Mouse (Mus musculus) embryonic facial prominence, embryonic 15.5 days (tissue): ENCODE data around the gene Gngt1. TPM values are rescaled to one million over a fixed set of nuclear protein-coding genes. Genes with fewer than 3 reads are reported as not detected.

ENCODE experiments used
- ATAC-seq: fragments of 200-750 bp; cut with Nextera tagmentation; 2 replicates; pipeline ENCODE4 v1.8.0; 2017; ENCODE audit warnings: low read depth, moderate TSS enrichment; ENCODE audit not compliant: insufficient number of reproducible peaks, low FRiP score, low TSS enrichment
- H3K27ac ChIP-seq: fragments of 300-500 bp; sonication (generic); replicated peaks from 2 replicates; pipeline ENCODE4 v1.5.1; 2015; ENCODE audit warnings: mild to moderate bottlenecking, inconsistent platforms
- H3K27me3 ChIP-seq: fragments of 300-500 bp; sonication (generic); 2 replicates; pipeline ENCODE4 v1.6.1; 2015; ENCODE audit warnings: inconsistent platforms
- H3K36me3 ChIP-seq: fragments of 300-500 bp; sonication (generic); 2 replicates; pipeline ENCODE4 v1.6.1; 2015; ENCODE audit warnings: mild to moderate bottlenecking, inconsistent platforms
- H3K4me1 ChIP-seq: fragments of 300-500 bp; sonication (generic); 2 replicates; pipeline ENCODE4 v1.6.1; 2015; ENCODE audit warnings: inconsistent platforms
- H3K4me2 ChIP-seq: fragments of 300-500 bp; sonication (generic); replicated peaks from 2 replicates; pipeline ENCODE4 v1.6.1; 2015; ENCODE audit warnings: mild to moderate bottlenecking, inconsistent platforms
- H3K4me3 ChIP-seq: fragments of 300-500 bp; sonication (generic); replicated peaks from 2 replicates; pipeline ENCODE4 v1.5.1; 2015; ENCODE audit warnings: mild to moderate bottlenecking, inconsistent platforms
- H3K9ac ChIP-seq: fragments of 300-500 bp; sonication (generic); 2 replicates; pipeline ENCODE4 v1.6.1; 2015; ENCODE audit warnings: inconsistent platforms
- H3K9me3 ChIP-seq: fragments of 300-500 bp; sonication (generic); replicated peaks from 2 replicates; pipeline ENCODE4 v1.6.1; 2016; ENCODE audit warnings: inconsistent platforms
- WGBS: fragments of 180-500 bp; shearing (Covaris S2); methylation state at CpG from one replicate; pipeline ENCODE4 v1.1.7; 2015; 5-methylcytosine and 5-hydroxymethylcytosine counted together
- polyA plus RNA-seq: library from polyadenylated mRNA; unstranded; fragments of >200 nt; fragmentation: Nextera tagmentation; extraction: Ambion mirVana; gene quantifications from 2 replicates; pipeline ENCODE4 v1.2.1, GENCODE M21; 2015

Gene Gngt1
- 0.32 and 0.56 TPM in 2 replicates for polyA plus RNA-seq

GRCm38 (mm10) chr6:3993492-3993891, at the start of gene Gngt1:
Gene Gngt1, plus strand, starts transcription at chr6:3993792.
- Histone ChIP-seq H3K36me3 (no peaks in the 10 kb centered on the region), H3K4me2 (no peak within 1 kb of the TSS), H3K4me1 (no peaks in the 10 kb centered on the region), H3K27me3 (no peaks in the 10 kb centered on the region), H3K4me3 (no peak within 1 kb of the TSS), H3K9me3 (no peaks in the 10 kb centered on the region), H3K9ac (no peak within 1 kb of the TSS), H3K27ac (no peak within 1 kb of the TSS)
- ATAC-seq: no peak
- 77% methylated on average over 6 of the region's 6 CpGs for WGBS

DNA sequence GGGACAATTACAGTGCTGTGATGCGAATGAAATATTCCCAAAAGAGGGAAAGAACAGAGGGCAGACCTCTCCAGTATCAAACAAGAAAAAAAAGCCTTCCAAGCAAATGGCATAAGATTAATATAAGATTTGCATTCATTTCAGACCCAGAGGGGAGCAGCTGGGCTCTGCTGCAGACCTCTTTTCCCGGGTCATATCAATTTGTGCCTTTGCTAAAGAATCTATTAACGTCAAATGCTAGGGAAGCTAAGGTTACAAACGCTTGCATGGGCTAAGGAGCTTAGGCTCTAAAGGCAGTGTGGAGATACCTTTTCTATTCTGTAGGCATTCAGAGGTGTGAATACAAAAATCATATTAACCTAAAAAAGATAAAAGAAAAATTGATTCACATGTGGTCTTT, 38.6 kb upstream of the Gngt1 start:
- Histone ChIP-seq H3K27me3 (no peaks in the 10 kb centered on the region), H3K4me3 (no peak overlapping the region), H3K36me3 (no peaks in the 10 kb centered on the region), H3K27ac (no peak overlapping the region), H3K4me2 (no peak overlapping the region), H3K9ac (no peak overlapping the region), H3K9me3 (no peaks in the 10 kb centered on the region), H3K4me1 (no peaks in the 10 kb centered on the region)
- 45% methylated on average over 4 of the region's 4 CpGs for WGBS
- ATAC-seq: no peak

DNA sequence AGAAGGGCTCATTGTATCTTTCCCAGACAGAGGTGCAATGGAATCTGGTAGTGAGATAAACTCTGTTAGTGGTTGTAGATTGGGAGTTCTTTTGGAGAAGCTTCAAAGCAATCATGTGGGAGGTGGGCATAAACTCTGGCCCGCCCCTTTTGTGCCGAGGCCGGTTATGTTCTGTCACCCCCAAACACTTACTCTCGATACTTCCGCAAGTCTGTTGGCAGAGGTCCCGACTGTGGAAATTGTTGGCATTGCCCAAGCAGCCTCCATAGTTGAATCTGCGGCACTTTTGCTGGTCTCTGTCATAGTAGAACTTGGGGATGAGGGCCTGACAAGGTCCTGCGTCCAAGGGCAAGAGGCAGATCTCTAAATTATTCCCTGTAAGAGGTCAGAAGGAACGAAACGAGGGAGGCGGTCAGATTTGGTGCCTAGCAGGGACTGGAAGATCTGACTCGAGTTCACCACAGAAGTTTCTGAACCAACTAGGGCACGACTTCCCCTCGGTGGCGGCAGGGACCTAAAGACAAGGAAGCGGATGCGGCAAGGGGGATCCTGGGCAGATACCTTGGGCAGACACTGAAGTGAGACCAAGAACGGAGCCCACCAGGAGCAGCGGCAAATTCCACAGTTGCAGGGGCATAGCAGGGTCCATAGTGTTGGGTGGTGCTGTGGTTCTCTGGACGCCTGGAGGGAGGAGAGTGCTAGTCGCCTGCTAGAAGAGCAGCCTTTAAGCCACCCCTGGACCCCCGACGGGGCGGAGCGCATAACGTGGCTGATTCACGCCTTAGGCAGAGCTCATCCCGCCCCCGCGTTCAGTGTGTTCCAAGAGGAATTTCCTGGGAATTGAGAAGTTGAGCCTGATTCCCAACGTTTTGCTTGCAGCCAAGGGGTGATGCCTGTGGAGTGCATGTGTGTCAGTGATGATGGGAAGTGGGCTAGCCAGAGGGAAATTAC, 25.6 kb upstream of the Gngt1 start:
- ATAC-seq: no peak

DNA sequence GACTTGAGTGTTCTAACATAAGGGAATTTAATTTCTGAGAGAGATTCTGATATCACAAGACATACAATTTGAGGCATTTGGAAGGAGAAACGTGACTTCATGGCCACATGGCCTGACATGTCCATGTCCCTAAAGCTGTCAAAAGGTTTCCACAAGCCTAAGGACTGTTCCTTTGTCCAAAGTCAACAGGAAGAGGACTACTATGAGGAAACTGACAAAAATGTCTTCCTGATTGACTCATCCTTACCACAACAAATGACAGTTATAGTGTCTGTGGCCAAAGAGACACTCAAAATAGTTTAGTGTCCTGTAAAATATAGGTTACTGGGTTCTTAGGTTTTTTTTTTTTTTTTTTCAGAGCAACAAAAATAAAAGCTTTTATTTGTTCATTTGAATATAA, 19.9 kb upstream of the Gngt1 start:
- Histone ChIP-seq H3K4me3 (no peak overlapping the region), H3K4me2 (no peak overlapping the region), H3K4me1 (no peaks in the 10 kb centered on the region), H3K27me3 (no peaks in the 10 kb centered on the region), H3K36me3 (no peaks in the 10 kb centered on the region), H3K27ac (no peak overlapping the region), H3K9ac (no peak overlapping the region), H3K9me3 (no peaks in the 10 kb centered on the region)
- ATAC-seq: no peak
- 75% methylated on average over 1 of the region's 1 CpGs for WGBS

More for the DNA sequence above, 25.6 kb upstream of the Gngt1 start:
- Histone ChIP-seq H3K9ac (no peak overlapping the region), H3K4me2 (peak overlapping the region; percentile 45), H3K9me3 (no peaks in the 10 kb centered on the region), H3K27ac (no peak overlapping the region), H3K4me3 (peak overlapping the region; percentile 28), H3K36me3 (no peaks in the 10 kb centered on the region), H3K27me3 (no peaks in the 10 kb centered on the region; the same call in 1 of the 2 replicates), H3K4me1 (peaks cover 4% of the 10 kb centered on the region; the same call in 1 of the 2 replicates)
- 28% methylated on average over 31 of the region's 31 CpGs for WGBS

- no peaks in the 10 kb centered on the region for H3K4me1 ChIP-seq
- 80% methylated on average over 5 of the region's 5 CpGs for WGBS
- no peak overlapping the region for H3K4me2 ChIP-seq
- H3K4me3 ChIP-seq: no peak overlapping the region
- no peaks in the 10 kb centered on the region for H3K27me3 ChIP-seq
- no peaks in the 10 kb centered on the region for H3K36me3 ChIP-seq
- H3K9me3 ChIP-seq: no peaks in the 10 kb centered on the region
- ATAC-seq: no peak
- H3K9ac ChIP-seq: no peak overlapping the region
- H3K27ac ChIP-seq: no peak overlapping the region
Measured at GRCm38 (mm10) chr6:3982661-3983284, 10.8 kb upstream of the Gngt1 start.

- Histone ChIP-seq H3K9me3 (no peaks in the 10 kb centered on the region), H3K27me3 (no peaks in the 10 kb centered on the region), H3K27ac (no peak within 1 kb of the TSS), H3K4me3 (no peak within 1 kb of the TSS), H3K36me3 (no peaks in the 10 kb centered on the region), H3K4me1 (no peaks in the 10 kb centered on the region), H3K9ac (no peak within 1 kb of the TSS), H3K4me2 (no peak within 1 kb of the TSS)
- 80% methylated on average over 3 of the region's 3 CpGs for WGBS
- ATAC-seq: no peak
Measured at GRCm38 (mm10) chr6:3988750-3989149, 4.8 kb upstream of the Gngt1 start, which contains the start of gene Tfpi2. Gene Tfpi2, minus strand, starts transcription at chr6:3988919.

DNA sequence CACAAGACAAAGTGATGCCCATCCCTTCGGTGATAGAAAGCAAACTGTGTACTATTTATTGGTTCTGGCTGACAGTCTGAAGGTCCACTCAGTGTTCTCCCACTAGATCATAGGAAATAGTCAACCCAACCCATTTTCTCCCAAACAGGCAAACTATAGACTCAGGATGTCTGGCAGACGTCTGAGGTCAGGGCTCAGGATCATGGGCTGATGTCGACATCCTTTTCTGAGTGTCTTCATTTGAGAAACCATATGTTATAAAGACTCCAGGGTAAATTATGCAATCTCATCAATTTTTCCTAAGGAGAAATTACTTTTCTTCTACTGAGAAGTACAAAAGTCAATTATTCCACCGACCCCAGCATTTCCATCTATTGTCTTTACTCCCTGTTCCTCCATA, 4.5 kb downstream of the Gngt1 start:
- Histone ChIP-seq H3K27me3 (no peaks in the 10 kb centered on the region), H3K4me2 (no peak overlapping the region), H3K4me1 (no peaks in the 10 kb centered on the region; the same call in 1 of the 2 replicates), H3K9ac (no peak overlapping the region), H3K36me3 (no peaks in the 10 kb centered on the region), H3K27ac (no peak overlapping the region), H3K9me3 (no peaks in the 10 kb centered on the region), H3K4me3 (no peak overlapping the region)
- no peak for ATAC-seq
- WGBS: 71% methylated on average over 4 of the region's 4 CpGs

GRCm38 (mm10) chr6:3999296-3999695, 5.7 kb downstream of the Gngt1 start:
- Histone ChIP-seq H3K9me3 (no peaks in the 10 kb centered on the region), H3K27me3 (no peaks in the 10 kb centered on the region), H3K4me3 (no peak overlapping the region), H3K27ac (no peak overlapping the region), H3K9ac (no peak overlapping the region), H3K4me1 (no peaks in the 10 kb centered on the region; the same call in none of the 2 replicates), H3K36me3 (no peaks in the 10 kb centered on the region), H3K4me2 (no peak overlapping the region)
- 68% methylated on average over 6 of the region's 6 CpGs for WGBS
- no peak for ATAC-seq

GRCm38 (mm10) chr6:4000716-4001115, 7.1 kb downstream of the Gngt1 start:
- Histone ChIP-seq H3K4me3 (no peak overlapping the region), H3K36me3 (no peaks in the 10 kb centered on the region), H3K4me1 (no peaks in the 10 kb centered on the region; the same call in none of the 2 replicates), H3K27me3 (no peaks in the 10 kb centered on the region), H3K4me2 (no peak overlapping the region), H3K9ac (no peak overlapping the region), H3K27ac (no peak overlapping the region), H3K9me3 (no peaks in the 10 kb centered on the region)
- 81% methylated on average over 3 of the region's 3 CpGs for WGBS
- no peak for ATAC-seq

DNA sequence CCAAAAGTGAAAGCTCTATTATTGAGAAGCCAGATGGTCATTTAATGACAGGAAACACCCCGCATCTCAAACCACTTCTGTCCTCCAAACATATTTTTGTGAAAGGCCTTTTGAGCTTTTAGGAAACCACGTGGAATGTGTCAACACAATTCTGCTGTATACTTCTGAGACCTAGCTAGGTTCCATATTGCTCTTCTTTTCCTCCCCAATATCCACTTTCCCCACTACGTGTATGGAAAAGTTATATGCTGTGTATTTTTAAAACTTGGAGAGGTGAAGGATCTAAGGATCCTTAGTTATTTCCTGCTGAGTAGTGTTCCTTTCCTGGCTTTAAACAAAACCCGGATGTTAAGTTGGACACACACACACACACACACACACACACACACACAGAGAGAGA, 9.9 kb downstream of the Gngt1 start:
- H3K9ac ChIP-seq: no peak overlapping the region
- H3K4me1 ChIP-seq: no peaks in the 10 kb centered on the region; the same call in none of the 2 replicates
- H3K4me3 ChIP-seq: peak overlapping the region; percentile 53
- 31% methylated on average over 4 of the region's 4 CpGs for WGBS
- peak overlapping the region; percentile 44; the same call in 1 of the 2 replicates for H3K27ac ChIP-seq
- H3K4me2 ChIP-seq: peak overlapping the region; percentile 80
- no peak for ATAC-seq
- H3K9me3 ChIP-seq: no peaks in the 10 kb centered on the region
- no peaks in the 10 kb centered on the region for H3K27me3 ChIP-seq
- H3K36me3 ChIP-seq: no peaks in the 10 kb centered on the region

DNA sequence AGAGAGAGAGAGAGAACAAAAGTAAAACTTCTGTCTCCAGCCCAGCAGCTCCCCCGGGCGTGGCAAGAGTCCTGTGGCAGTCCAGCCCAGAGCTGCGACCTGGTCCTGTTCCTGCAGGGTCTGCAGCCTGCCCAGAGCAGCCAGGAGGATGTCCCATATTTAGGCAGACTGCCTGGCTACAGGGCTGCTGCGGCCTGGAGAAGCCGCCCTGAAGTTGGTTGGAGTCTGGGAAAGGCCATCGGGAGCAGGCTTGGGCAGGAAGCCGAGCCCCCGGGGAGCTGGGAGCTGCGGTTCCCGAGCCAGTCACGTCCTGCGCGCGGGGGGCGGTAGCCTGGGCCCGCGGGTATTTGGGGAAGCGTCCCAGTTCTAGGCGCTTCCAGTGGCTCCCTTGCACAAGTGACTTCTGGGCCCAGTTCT, 10.3 kb downstream of the Gngt1 start, which contains the start of gene Gng11:
Gng11 (plus strand) TSS at position 15 of the 417 bp plus-strand sequence.
- no peaks in the 10 kb centered on the region for H3K27me3 ChIP-seq
- ATAC-seq: peak; percentile 79
- peak within 1 kb of the TSS; percentile 81 for H3K27ac ChIP-seq
- H3K4me3 ChIP-seq: peak within 1 kb of the TSS; percentile 53
- under 1% methylated on average over 19 of the region's 19 CpGs for WGBS
- no peaks in the 10 kb centered on the region; the same call in none of the 2 replicates for H3K4me1 ChIP-seq
- peak within 1 kb of the TSS; percentile 40 for H3K9ac ChIP-seq
- no peaks in the 10 kb centered on the region for H3K36me3 ChIP-seq
- no peaks in the 10 kb centered on the region for H3K9me3 ChIP-seq
- peak within 1 kb of the TSS; percentile 80 for H3K4me2 ChIP-seq
